Mouse (Mus musculus) small intestine, adult 2 months (tissue): ENCODE measurements around the gene Pan2.

ENCODE experiments used
- CTCF ChIP-seq: fragments of 200-500 bp; IDR thresholded peaks from 2 replicates; pipeline ENCODE4 v1.5.1; 2012; ENCODE audit warnings: low read depth, mild to moderate bottlenecking, control low read depth, inconsistent platforms, low read length, moderate library complexity, mixed read lengths; ENCODE audit not compliant: insufficient replicate concordance, insufficient read length; ENCODE audit errors: extremely low read depth
- POLR2A ChIP-seq: fragments of 200-500 bp; IDR thresholded peaks from 2 replicates; pipeline ENCODE4 v1.6.1; 2012; ENCODE audit warnings: low read depth, mild to moderate bottlenecking, control low read depth, inconsistent platforms, low read length, moderate library complexity

DNA sequence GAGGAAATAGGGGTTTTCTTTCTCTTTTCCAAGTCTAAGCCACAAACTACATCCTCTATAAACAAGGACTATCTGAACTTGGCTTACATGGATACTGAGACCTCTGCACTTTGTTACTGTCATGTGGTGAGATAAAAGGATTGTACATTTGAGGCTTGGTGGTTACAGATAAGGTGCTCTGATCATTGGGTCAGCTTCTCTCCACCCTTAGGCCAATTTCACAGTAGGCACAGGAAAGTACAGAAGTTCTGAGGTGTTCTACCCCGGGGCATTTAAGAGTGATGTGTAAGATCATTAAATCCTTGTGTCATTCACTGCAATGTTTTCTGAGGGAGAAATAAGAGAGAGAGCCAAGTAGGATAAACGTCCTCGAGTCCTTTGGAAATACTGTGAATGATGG is 33.5 kb downstream of the Pan2 start:
- no peak for TF ChIP-seq CTCF
- no peak for TF ChIP-seq POLR2A
